Mouse (Mus musculus) left cerebral cortex, postnatal 14 days (tissue): ENCODE results near the gene Egfl7. TPM values are rescaled to one million over a fixed set of nuclear protein-coding genes. Genes with fewer than 3 reads are reported as not detected.

Source experiments
- DNase-seq, 2 experiments: peaks; one replicate each; pipeline ENCODE4 v3.0.0; 2021 to 2022; ENCODE audit warnings: low spot score in 2 of 2, mixed read lengths in 1 of 2
- intact Hi-C: fragments of 180-260 bp; cut with DNase I; formaldehyde crosslinking; loops from one replicate; pipeline ENCODE4 v1.15.1; 2025
- microRNA-seq, 2 experiments: library from miRNA; unstranded; fragments of <30 nt; microRNA quantifications; one replicate each; pipeline ENCODE4 v1.2.0; 2022
- total RNA-seq, 2 experiments: library from RNA; stranded (reverse); gene quantifications; 2 replicates each; pipeline ENCODE4 v1.2.3; 2021

Gene Egfl7
- total RNA-seq, 2 experiments from 2014 or later: 68.5 to 78.9 TPM

GRCm38 (mm10) chr2:26628792-26629437 is 49.1 kb downstream of the Egfl7 start:
- intact Hi-C loops: no loop called here
- DNase-seq: no peak

- intact Hi-C loops: loop anchor here (5.0 kb wide), 1 partner anchor 185 kb away; the partner anchor contains the start of gene Sec16a
- DNase-seq: no peak
Observed at GRCm38 (mm10) chr2:26632541-26633395, 53.0 kb downstream of the Egfl7 start.

- DNase-seq: no peak
- intact Hi-C loops: loop anchor here (5.0 kb wide), 1 partner anchor 187 kb away; the partner anchor contains the start of gene Sec16a
Observed at GRCm38 (mm10) chr2:26633953-26634530, 54.2 kb downstream of the Egfl7 start.

DNA sequence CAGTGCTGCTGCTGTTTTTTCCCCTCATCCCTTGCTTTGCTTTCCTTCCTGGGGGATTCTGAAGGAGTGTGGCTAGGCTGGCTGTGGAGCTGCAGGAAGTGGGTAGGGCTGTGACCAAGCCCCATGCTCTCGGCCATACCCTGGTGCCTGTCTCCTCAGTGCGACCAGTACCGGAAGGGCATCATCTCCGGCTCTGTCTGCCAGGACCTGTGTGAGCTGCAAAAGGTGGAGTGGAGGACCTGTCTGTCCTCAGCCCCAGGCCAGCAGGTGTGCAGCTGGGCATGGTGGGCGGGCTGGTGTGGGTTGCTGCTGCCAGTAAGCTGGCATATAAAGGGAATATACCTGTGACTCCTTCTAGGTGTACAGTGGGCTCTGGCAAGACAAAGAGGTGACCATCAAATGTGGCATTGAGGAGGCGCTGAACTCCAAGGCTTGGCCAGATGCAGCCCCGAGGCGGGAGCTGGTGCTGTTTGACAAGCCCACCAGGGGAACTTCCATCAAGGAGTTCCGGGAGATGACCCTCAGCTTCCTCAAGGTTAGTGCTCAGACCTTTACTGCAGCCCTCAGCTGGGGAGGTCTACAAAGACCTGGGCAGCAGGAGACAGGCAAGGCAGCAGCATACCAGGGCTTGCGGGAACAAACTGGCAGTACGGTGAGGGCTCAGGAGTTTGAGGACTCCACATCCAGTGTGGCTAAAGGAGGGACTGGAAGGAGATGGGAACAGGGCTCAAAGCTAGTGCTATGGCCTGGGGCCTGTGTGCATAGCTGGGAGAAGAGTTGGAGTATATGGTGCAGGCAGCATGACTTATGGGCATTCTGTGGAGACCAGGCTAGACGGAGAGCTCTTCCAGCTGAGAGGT is 55.0 kb downstream of the Egfl7 start:
- intact Hi-C loops: loop anchor here (5.0 kb wide), 1 partner anchor 188 kb away; the partner anchor contains the start of gene Sec16a

DNA sequence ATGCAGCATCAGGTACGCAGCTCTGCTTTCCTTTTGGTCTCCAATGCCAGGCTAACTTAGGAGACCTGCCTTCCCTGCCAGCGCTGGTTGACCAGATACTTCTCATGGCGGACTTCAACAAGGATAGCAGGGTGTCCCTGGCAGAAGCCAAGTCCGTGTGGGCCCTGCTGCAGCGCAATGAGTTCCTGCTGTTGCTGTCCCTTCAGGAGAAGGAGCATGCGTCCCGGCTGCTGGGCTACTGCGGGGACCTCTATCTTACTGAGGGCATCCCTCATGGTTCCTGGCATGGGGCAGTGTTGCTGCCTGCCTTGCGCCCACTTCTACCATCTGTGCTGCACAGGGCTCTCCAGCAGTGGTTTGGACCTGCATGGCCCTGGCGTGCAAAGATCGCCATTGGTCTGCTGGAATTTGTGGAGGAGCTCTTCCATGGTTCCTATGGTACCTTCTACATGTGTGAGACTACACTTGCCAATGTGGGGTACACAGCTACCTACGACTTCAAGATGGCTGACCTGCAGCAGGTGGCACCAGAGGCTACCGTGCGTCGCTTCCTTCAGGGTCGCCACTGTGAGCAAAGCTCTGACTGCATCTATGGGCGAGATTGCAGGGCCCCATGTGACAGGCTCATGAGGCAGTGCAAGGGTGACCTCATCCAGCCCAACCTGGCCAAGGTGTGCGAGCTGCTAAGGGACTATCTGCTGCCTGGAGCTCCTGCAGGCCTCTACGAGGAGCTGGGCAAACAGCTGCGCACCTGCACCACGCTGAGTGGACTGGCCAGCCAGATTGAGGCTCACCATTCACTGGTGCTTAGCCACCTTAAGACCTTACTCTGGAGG is 55.9 kb downstream of the Egfl7 start:
- intact Hi-C loops: no loop called here
- DNase-seq: no peak

More for the DNA sequence above, 55.0 kb downstream of the Egfl7 start:
- no peak for DNase-seq

DNA sequence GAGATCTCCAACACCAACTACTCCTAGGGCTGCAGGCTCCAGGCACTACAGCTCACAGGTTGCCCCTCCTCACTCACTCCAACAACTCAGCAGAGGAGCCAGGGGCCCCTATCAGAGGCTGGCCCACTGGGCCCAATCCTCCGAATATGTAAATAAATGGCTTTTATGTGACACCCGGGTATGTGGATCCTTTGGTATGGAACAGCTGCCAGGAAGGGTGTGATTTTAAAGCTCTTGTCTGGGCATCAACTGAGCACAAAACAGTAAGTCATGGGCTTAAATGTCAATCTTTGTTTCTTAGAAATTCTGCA is 56.5 kb downstream of the Egfl7 start:
- no peak for DNase-seq
- intact Hi-C loops: no loop called here

DNA sequence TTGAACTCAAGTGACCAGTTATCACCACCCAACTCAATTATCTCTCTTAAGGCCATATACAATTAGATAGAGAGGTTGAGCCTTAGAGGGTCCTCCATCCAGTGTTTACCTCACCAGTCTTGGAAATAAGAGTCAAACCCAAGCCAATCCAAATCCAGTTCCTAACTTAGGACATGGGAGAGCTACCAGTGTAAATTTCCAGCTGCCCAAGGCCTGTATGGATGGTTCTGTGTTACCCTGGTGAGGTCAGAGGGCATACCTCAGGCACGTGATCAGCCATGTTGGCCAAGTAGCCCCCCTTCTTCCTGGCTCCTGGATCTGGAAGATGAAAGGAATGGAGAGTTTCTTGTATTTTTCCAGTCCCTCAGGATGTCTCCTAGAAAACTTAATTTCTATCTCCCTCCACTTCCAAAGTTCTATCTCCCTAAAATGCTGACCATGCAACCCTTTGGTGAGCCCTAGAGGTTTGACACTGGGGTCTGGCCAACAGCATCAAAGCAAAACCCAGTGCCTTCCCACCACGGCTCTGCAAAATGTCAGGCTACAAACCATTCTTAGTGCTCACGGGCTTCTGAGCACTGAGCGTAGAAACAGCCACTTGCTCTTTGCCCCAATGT is 57.6 kb downstream of the Egfl7 start:
- DNase-seq: no peak
- intact Hi-C loops: no loop called here

DNA sequence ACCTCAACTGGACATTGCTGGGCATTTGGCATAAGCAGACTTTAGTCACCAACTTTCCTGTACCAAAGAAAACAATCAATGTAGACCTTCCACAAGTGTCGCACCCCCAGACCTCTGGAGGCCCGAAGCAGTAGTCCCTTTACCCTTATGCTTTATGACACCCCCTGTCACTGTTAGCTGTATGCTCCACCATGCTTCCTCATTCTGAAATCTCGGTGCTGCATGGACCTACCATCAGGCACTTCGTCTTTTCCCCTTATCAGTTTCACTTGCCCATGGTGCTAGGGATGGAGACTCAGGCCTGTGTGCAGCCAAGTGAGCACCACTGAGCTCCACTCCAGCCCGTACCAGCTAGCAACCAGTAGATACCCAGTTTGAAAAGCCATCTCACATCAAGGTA is 58.2 kb downstream of the Egfl7 start:
- DNase-seq: no peak
- intact Hi-C loops: no loop called here

DNA sequence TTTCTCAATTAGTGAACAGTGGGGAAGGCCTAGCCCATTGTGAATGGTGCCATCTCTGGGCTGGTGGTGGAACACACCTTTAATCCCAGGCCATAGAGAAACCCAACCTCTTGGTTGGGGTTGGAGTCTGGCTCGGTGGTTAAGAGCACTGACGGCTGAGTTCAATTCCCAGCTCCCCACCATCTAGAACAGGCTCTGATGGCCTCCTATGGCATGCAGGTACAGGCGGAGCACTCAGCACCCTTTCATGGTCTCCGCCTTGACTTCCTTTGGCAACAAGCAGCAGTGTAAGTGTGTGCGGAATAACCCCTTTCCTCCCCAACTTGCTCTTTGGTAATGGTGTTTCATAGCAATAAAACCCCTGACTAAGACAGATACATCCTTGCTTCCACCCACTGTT is 58.8 kb downstream of the Egfl7 start:
- DNase-seq: no peak
- intact Hi-C loops: no loop called here

- no peak for DNase-seq
- intact Hi-C loops: no loop called here
Observed at GRCm38 (mm10) chr2:26639083-26639482, 59.3 kb downstream of the Egfl7 start.

DNA sequence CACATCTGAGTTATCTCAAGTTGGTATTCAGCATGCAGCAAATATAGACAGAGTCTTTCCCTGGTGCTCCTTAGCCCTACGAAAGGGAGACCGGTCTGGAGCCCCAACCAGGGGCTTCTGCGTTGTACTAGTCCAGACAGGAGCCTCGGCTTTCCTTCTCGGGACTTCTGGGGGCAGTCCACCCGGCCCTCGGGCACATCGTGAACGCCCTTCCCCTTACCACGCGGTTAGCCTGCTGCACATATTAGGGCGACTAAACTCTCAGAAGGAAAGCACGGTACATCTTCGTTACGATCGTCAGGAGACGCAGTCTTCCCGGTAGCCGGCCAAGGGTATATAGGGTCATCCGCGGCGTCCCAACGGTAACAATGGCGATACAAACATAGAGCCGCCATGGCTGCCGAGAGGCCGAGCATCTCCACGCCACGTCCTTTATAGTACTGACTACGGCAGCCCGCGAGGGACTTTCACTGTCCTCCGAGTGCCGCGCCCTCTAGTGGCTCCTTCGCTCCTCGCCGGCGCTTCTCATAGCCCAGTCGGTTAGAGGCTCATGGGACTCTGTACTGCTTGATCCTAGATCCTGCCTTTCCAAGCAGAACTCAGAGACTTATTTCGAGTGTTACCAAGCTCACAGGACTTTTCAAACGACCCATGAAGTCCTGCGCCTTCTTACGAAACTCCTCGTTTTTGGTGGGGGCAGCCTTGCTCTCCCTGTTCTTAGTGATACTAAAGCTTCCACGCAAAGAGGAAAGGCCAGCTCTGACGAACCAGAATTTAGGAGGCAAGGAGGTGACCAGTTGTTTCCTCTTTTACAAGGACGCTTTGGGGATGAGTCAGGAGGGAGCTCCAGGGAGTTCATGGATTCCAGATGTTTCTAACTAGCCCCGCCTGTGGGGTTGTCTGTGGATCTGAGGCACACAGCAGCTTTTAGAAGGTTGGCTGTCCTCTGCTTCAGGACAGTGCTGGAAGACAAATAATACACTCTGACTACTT is 60.3 kb downstream of the Egfl7 start:
- intact Hi-C loops: loop anchor here (10.0 kb wide), 1 partner anchor 265 kb away; the partner anchor contains the start of gene Surf6
- DNase-seq: peak; percentile 97 to 100

- intact Hi-C loops: loop anchor here (10.0 kb wide), 1 partner anchor 264 kb away; the partner anchor contains the start of gene Surf6
- DNase-seq: no peak
Observed at GRCm38 (mm10) chr2:26641006-26641647, 61.3 kb downstream of the Egfl7 start.

Small RNA genes within 50 kb of the gene (microRNA-seq; reads per million reads assigned to microRNA genes)
- 0.79 to 1.0 reads per million in 2 experiments for gene Mir126a
- 0 reads per million in 2 experiments for gene Mir126b

Other genes with a start within 250 kb of the Egfl7 start
- gene Dnlz, start 227.9 kb upstream of the Egfl7 start, total RNA-seq: 10 to 100 TPM; 25.4 to 28.8 TPM
- 1 to 10 TPM; 2.4 to 2.8 TPM for gene Card9, start 219.1 kb upstream of the Egfl7 start, total RNA-seq
- 10 to 100 TPM; 66.3 to 68.0 TPM for gene Snapc4, start 199.4 kb upstream of the Egfl7 start, total RNA-seq
- gene Entr1, start 190.7 kb upstream of the Egfl7 start, total RNA-seq: 100 to 1,000 TPM; 172 to 175 TPM
- gene Pmpca, start 190.7 kb upstream of the Egfl7 start, total RNA-seq: 100 to 1,000 TPM; 116 to 117 TPM
- gene Inpp5e, start 170.8 kb upstream of the Egfl7 start, total RNA-seq: 10 to 100 TPM; 18.8 to 20.8 TPM
- 10 to 100 TPM; 42.3 to 45.5 TPM for gene Sec16a, start 134.8 kb upstream of the Egfl7 start, total RNA-seq
- 10 to 100 TPM; 23.6 to 27.5 TPM for gene Notch1, start 63.4 kb upstream of the Egfl7 start, total RNA-seq
- gene Gm20532, start 6.6 kb downstream of the Egfl7 start, total RNA-seq: not detected
- 1 to 10 TPM in 1 of 2 experiments, under 1 TPM in 1; 0.72 to 1.3 TPM for gene Agpat2, start 24.4 kb downstream of the Egfl7 start, total RNA-seq
- gene Fam69b, start 48.4 kb downstream of the Egfl7 start, total RNA-seq: 10 to 100 TPM; 80.3 TPM
- gene Lcn4, start 91.3 kb downstream of the Egfl7 start, total RNA-seq: not detected